9 mouse cellular contexts compared by ENCODE assay signal in genomic region chr3:107149006-107149405, GRCm38 (mm10). TPM values are rescaled to one million over a fixed set of nuclear protein-coding genes. Genes with fewer than 3 reads are reported as not detected.
A peak's percentile ranks its signal among the peaks of the same experiment; 100 is the strongest.
DNase-seq lines count a peak whose midpoint lies in the region; ATAC-seq and TF ChIP-seq lines count a peak whose summit lies in the region.
"Had no signal": no experiment of that assay in that cellular context is flagged by ENCODE, and none has a peak within 500 bp of the region (broad histone marks: within the 10 kb centered on the region; RNA-seq: fewer than 3 reads in every experiment).

No protein-coding gene starts in this region.

- H3K4me2 ChIP-seq in midbrain, embryonic 11.5 days: no peak overlapping the region
- H3K4me2 ChIP-seq in midbrain, embryonic 16.5 days (ENCODE audit: low read length): no peak overlapping the region
- no peak overlapping the region for H3K4me2 ChIP-seq in kidney, postnatal 0 days (ENCODE audit: low read length)

- 0 out of 2 replicates have a peak, but pooled peaks have one; percentile 38 for ATAC-seq in midbrain, embryonic 11.5 days (ENCODE audit: low FRiP score)
- no peak for ATAC-seq in midbrain, embryonic 16.5 days
- ATAC-seq in common myeloid progenitor, adult 5-6 weeks (replicated peaks; ENCODE audit: low read depth, poor library complexity, severe bottlenecking): peak; percentile 87
- no peak for ATAC-seq in kidney, postnatal 0 days (replicated peaks; ENCODE audit: low FRiP score, low read depth)
- ATAC-seq in activated CD4-positive, CD25-positive, alpha-beta regulatory T cell, adult 4 months: no peak

- H3K4me1 ChIP-seq in midbrain, embryonic 11.5 days (ENCODE audit: control insufficient read depth, insufficient read depth, low read length): no peaks in the 10 kb centered on the region; the same call in none of the 2 replicates
- peaks cover 6% of the 10 kb centered on the region; the same call in 1 of the 2 replicates for H3K4me1 ChIP-seq in midbrain, embryonic 16.5 days (ENCODE audit: control insufficient read depth, insufficient read depth, low read length)
- H3K4me1 ChIP-seq in kidney, postnatal 0 days (replicated peaks; ENCODE audit: insufficient read depth, low read length): no peaks in the 10 kb centered on the region
- H3K4me1 ChIP-seq: megakaryocyte, embryonic 14.5 days had no signal

- H3K36me3 ChIP-seq in midbrain, embryonic 11.5 days (ENCODE audit: control insufficient read depth, insufficient read depth, low read length): no peaks in the 10 kb centered on the region
- H3K36me3 ChIP-seq in midbrain, embryonic 16.5 days (ENCODE audit: control insufficient read depth, insufficient read depth, low read length): no peaks in the 10 kb centered on the region
- no peaks in the 10 kb centered on the region for H3K36me3 ChIP-seq in kidney, postnatal 0 days (ENCODE audit: insufficient read depth, low read length)

- DNase-seq in midbrain, embryonic 11.5 days (ENCODE audit: low spot score, missing footprints): no peak
- DNase-seq in NIH3T3 (ENCODE audit: low read depth): peak; percentile 48
- peak; percentile 33 for DNase-seq in kidney, postnatal 0 days (ENCODE audit: low spot score)
- DNase-seq in skeletal muscle tissue, adult 2 months (ENCODE audit: low read depth, low spot score): peak; percentile 32

- H3K27ac ChIP-seq in midbrain, embryonic 11.5 days (ENCODE audit: low read depth, low read length): no peak overlapping the region
- no peak overlapping the region for H3K27ac ChIP-seq in midbrain, embryonic 16.5 days (ENCODE audit: low read length)
- H3K27ac ChIP-seq in kidney, postnatal 0 days: no peak overlapping the region

- H3K9ac ChIP-seq in midbrain, embryonic 11.5 days (ENCODE audit: low read length): no peak overlapping the region
- no peak overlapping the region for H3K9ac ChIP-seq in midbrain, embryonic 16.5 days (ENCODE audit: low read depth, low read length)
- H3K9ac ChIP-seq in kidney, postnatal 0 days (ENCODE audit: low read depth, low read length): no peak overlapping the region

- H3K9me3 ChIP-seq in midbrain, embryonic 11.5 days (ENCODE audit: control insufficient read depth, low read length): no peaks in the 10 kb centered on the region
- no peaks in the 10 kb centered on the region for H3K9me3 ChIP-seq in midbrain, embryonic 16.5 days (replicated peaks; ENCODE audit: control insufficient read depth, low read length, poor library complexity, severe bottlenecking)
- H3K9me3 ChIP-seq in kidney, postnatal 0 days (replicated peaks; ENCODE audit: low read length): no peaks in the 10 kb centered on the region
- H3K9me3 ChIP-seq: megakaryocyte, embryonic 14.5 days had no signal

- H3K27me3 ChIP-seq in midbrain, embryonic 11.5 days (ENCODE audit: control insufficient read depth, insufficient read depth, low read length): no peaks in the 10 kb centered on the region
- H3K27me3 ChIP-seq in midbrain, embryonic 16.5 days (ENCODE audit: control insufficient read depth, insufficient read depth, low read depth, low read length): no peaks in the 10 kb centered on the region
- no peaks in the 10 kb centered on the region for H3K27me3 ChIP-seq in kidney, postnatal 0 days (ENCODE audit: insufficient read depth, low read length)

- no peak overlapping the region for H3K4me3 ChIP-seq in midbrain, embryonic 11.5 days (ENCODE audit: low read depth, low read length)
- H3K4me3 ChIP-seq in midbrain, embryonic 16.5 days (ENCODE audit: low read depth, low read length): no peak overlapping the region
- no peak overlapping the region for H3K4me3 ChIP-seq in kidney, postnatal 0 days (replicated peaks; ENCODE audit: low read depth, low read length)
- H3K4me3 ChIP-seq: megakaryocyte, embryonic 14.5 days had no signal

- 75% methylated on average over 3 of the region's 3 CpGs for WGBS in midbrain, embryonic 11.5 days
- 76% methylated on average over 3 of the region's 3 CpGs for WGBS in midbrain, embryonic 16.5 days
- 71% methylated on average over 3 of the region's 3 CpGs for WGBS in kidney, postnatal 0 days

- TF ChIP-seq CTCF in kidney, postnatal 0 days (IDR thresholded peaks at IDR 0.05; ENCODE audit: low read depth): peak; percentile 71

RNA-seq across cellular contexts. Expression of gene Kcna10, which starts 33.9 kb away (rescaled TPM):
- not detected in 2 replicates for polyA plus RNA-seq in midbrain, embryonic 11.5 days (2014; fragmentation: Nextera tagmentation; extraction: Ambion mirVana)
- polyA plus RNA-seq in midbrain, embryonic 16.5 days (2015; fragmentation: Nextera tagmentation; extraction: Ambion mirVana): not detected in 2 replicates
- total RNA-seq in common myeloid progenitor, adult 5-6 weeks (2017): not detected in 2 replicates
- not detected in 2 replicates for polyA plus RNA-seq in kidney, postnatal 0 days (2015; fragmentation: Nextera tagmentation; extraction: Ambion mirVana)
- not detected for polyA plus RNA-seq in activated CD4-positive, CD25-positive, alpha-beta regulatory T cell, adult 4 months (2017; shearing (Covaris generic))
- polyA plus RNA-seq: gonadal fat pad, adult 2 months had no signal

RNA-seq across cellular contexts. Expression of gene Kcna2, which starts 48.1 kb away (rescaled TPM):
- polyA plus RNA-seq in midbrain, embryonic 11.5 days (2014; fragmentation: Nextera tagmentation; extraction: Ambion mirVana): 0.18 and 0.28 TPM in 2 replicates
- polyA plus RNA-seq in midbrain, embryonic 16.5 days (2015; fragmentation: Nextera tagmentation; extraction: Ambion mirVana): 1.6 TPM in 2 replicates
- not detected in 2 replicates for total RNA-seq in common myeloid progenitor, adult 5-6 weeks (2017)
- polyA plus RNA-seq in kidney, postnatal 0 days (2015; fragmentation: Nextera tagmentation; extraction: Ambion mirVana): 0.03 and 0.06 TPM in 2 replicates
- under 1 TPM; 0.10 to 0.13 TPM for polyA plus RNA-seq in activated CD4-positive, CD25-positive, alpha-beta regulatory T cell, adult 4 months (2017; shearing (Covaris generic))

Comparison
In these comparisons a context has a peak if more than half of its experiments do, and no peak if none do; other contexts are left out.
1. ATAC-seq: peak in midbrain, embryonic 11.5 days (single experiment) and common myeloid progenitor, adult 5-6 weeks (single experiment); none in midbrain, embryonic 16.5 days (single experiment), kidney, postnatal 0 days (single experiment) and activated CD4-positive, CD25-positive, alpha-beta regulatory T cell, adult 4 months (single experiment).